ENCODE assay signal across 8 mouse cellular contexts in genomic region chr4:57681511-57681910, GRCm38 (mm10). TPM values are rescaled to one million over a fixed set of nuclear protein-coding genes. Genes with fewer than 3 reads are reported as not detected.
DNase-seq lines count a peak whose midpoint lies in the region; ATAC-seq and TF ChIP-seq lines count a peak whose summit lies in the region.

No protein-coding gene starts in this region.

- peak overlapping the region; percentile 38 for H3K27ac ChIP-seq in kidney, embryonic 15.5 days
- H3K27ac ChIP-seq in stomach, postnatal 0 days (replicated peaks): no peak overlapping the region

- H3K4me1 ChIP-seq in kidney, embryonic 15.5 days: peaks cover 25% of the 10 kb centered on the region
- H3K4me1 ChIP-seq in stomach, postnatal 0 days (replicated peaks; ENCODE audit: control insufficient read depth, insufficient read depth): no peaks in the 10 kb centered on the region

- H3K9ac ChIP-seq in kidney, embryonic 15.5 days: no peak overlapping the region
- no peak overlapping the region for H3K9ac ChIP-seq in stomach, postnatal 0 days (ENCODE audit: low read length)

- no peak overlapping the region for H3K4me3 ChIP-seq in kidney, embryonic 15.5 days (replicated peaks)
- no peak overlapping the region for H3K4me3 ChIP-seq in stomach, postnatal 0 days (ENCODE audit: low read depth, low read length)

- ATAC-seq in kidney, embryonic 15.5 days (replicated peaks; ENCODE audit: low FRiP score): peak; percentile 91
- no peak for ATAC-seq in stomach, postnatal 0 days (ENCODE audit: low FRiP score, low TSS enrichment)

- H3K9me3 ChIP-seq in kidney, embryonic 15.5 days (replicated peaks): no peaks in the 10 kb centered on the region
- no peaks in the 10 kb centered on the region for H3K9me3 ChIP-seq in stomach, postnatal 0 days (ENCODE audit: control insufficient read depth, low read length)

- no peak for TF ChIP-seq CTCF in stomach, postnatal 0 days (IDR thresholded peaks at IDR 0.05; ENCODE audit: low read depth)

- TF ChIP-seq EP300 in stomach, postnatal 0 days (optimal IDR thresholded peaks at IDR 0.05): no peak

- H3K4me2 ChIP-seq in kidney, embryonic 15.5 days: peak overlapping the region; percentile 39
- H3K4me2 ChIP-seq in stomach, postnatal 0 days (replicated peaks; ENCODE audit: low read depth): no peak overlapping the region

- 30% methylated on average over 12 of the region's 12 CpGs for WGBS in kidney, embryonic 15.5 days
- WGBS in stomach, postnatal 0 days: 77% methylated on average over 12 of the region's 12 CpGs

- no peaks in the 10 kb centered on the region for H3K27me3 ChIP-seq in kidney, embryonic 15.5 days
- no peaks in the 10 kb centered on the region for H3K27me3 ChIP-seq in stomach, postnatal 0 days (ENCODE audit: control insufficient read depth, insufficient read depth, low read length)

- intact Hi-C loops in left cerebral cortex, postnatal 4 days (cut with DNase I): no loop called here
- intact Hi-C loops in left cerebral cortex, postnatal 14 days (cut with DNase I): no loop called here

- peak; percentile 27 for DNase-seq in left cerebral cortex, postnatal 4 days
- no peak for DNase-seq in left cerebral cortex, postnatal 14 days (ENCODE audit: low spot score in 2 of 2)
- DNase-seq in cerebellum, adult 9-10 months: peak; percentile 35
- DNase-seq in spleen, adult 18-20 months: peak; percentile 75 to 79
- no peak for DNase-seq in right cerebral cortex, postnatal 4 days
- no peak for DNase-seq in urinary bladder, postnatal 25 days (ENCODE audit: low spot score)
- no peak for DNase-seq in stomach, postnatal 0 days (ENCODE audit: low spot score)

- H3K36me3 ChIP-seq in kidney, embryonic 15.5 days: no peaks in the 10 kb centered on the region
- no peaks in the 10 kb centered on the region for H3K36me3 ChIP-seq in stomach, postnatal 0 days (ENCODE audit: control insufficient read depth, insufficient read depth, low read length)

RNA-seq across cellular contexts. Expression of gene Akap2, which starts 35.9 kb away (rescaled TPM):
- total RNA-seq in left cerebral cortex, postnatal 4 days (2021): 10 to 100 TPM; 21.0 to 27.5 TPM
- total RNA-seq in left cerebral cortex, postnatal 14 days (2021): 10 to 100 TPM; 34.4 to 39.5 TPM
- polyA plus RNA-seq in kidney, embryonic 15.5 days (2015; fragmentation: Nextera tagmentation; extraction: Ambion mirVana): 22.8 and 27.8 TPM in 2 replicates
- polyA plus RNA-seq in stomach, postnatal 0 days (2015; fragmentation: Nextera tagmentation; extraction: Ambion mirVana): 10.5 and 11.4 TPM in 2 replicates

Comparison
In these comparisons a context has a peak if more than half of its experiments do, and no peak if none do; other contexts are left out.
1. DNase-seq: peak in left cerebral cortex, postnatal 4 days (single experiment), cerebellum, adult 9-10 months (single experiment) and spleen, adult 18-20 months (2 of 2); none in left cerebral cortex, postnatal 14 days (0 of 2), right cerebral cortex, postnatal 4 days (single experiment), urinary bladder, postnatal 25 days (single experiment) and stomach, postnatal 0 days (single experiment).